ENCODE assay signal across 20 mouse cellular contexts in the genomic region with DNA sequence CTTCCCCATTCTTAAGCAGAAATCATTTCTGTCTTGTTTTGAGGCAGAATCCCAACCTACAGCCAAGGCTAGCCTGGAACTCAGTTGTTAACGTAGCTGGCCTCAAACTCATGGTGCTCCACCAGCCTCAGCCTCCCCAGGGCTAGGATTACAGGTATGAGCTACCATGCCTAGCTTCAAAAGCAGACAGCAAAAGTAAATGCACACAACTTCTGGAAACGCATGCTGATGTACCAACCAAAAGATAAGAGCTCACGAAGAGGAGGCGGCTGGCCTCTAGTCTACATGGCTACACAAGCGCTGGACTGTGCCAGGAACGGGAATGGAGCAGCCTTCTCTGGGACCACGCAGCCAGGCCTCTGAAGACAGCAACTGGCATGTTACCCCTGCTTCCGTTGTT.
"Had no signal": no experiment of that assay in that cellular context is flagged by ENCODE, and none has a peak within 500 bp of the region (broad histone marks: within the 10 kb centered on the region; RNA-seq: fewer than 3 reads in every experiment).

No protein-coding gene starts in this region.

- H3K27me3 ChIP-seq: heart, embryonic 12.5 days; hindbrain, embryonic 12.5 days; intestine, embryonic 15.5 days; limb, embryonic 12.5 days; liver, embryonic 13.5 days; liver, embryonic 15.5 days had no signal

- H3K4me3 ChIP-seq: gastrocnemius, adult 2 months; heart, adult 2 months; heart, embryonic 12.5 days; hindbrain, embryonic 10.5 days; hindbrain, embryonic 12.5 days; intestine, embryonic 15.5 days; limb, embryonic 10.5 days; limb, embryonic 12.5 days; liver, embryonic 13.5 days; liver, embryonic 15.5 days had no signal

- H3K27ac ChIP-seq: gastrocnemius, adult 2 months; heart, adult 2 months; hindbrain, embryonic 10.5 days; hindbrain, embryonic 12.5 days; hindbrain, embryonic 14.5 days; intestine, embryonic 15.5 days; limb, embryonic 10.5 days; limb, embryonic 12.5 days; liver, embryonic 13.5 days; liver, embryonic 15.5 days had no signal

- DNase-seq: gastrocnemius, adult 2 months; gastrocnemius, postnatal 10 days; heart, adult 2 months; heart, postnatal 10 days; heart, postnatal 36 days; kidney, adult 18-20 months; kidney, postnatal 10 days; kidney, postnatal 25 days; kidney, postnatal 4 days; liver; liver, embryonic 13.5 days; liver, postnatal 0 days had no signal

- H3K9me3 ChIP-seq: heart, embryonic 12.5 days; hindbrain, embryonic 10.5 days; hindbrain, embryonic 12.5 days; intestine, embryonic 15.5 days; limb, embryonic 10.5 days; limb, embryonic 12.5 days; liver, embryonic 13.5 days; liver, embryonic 15.5 days had no signal
